Mouse (Mus musculus) retina, adult 2 months (tissue): ENCODE data around the gene Nop9.

Experiments used
- DNase-seq: peaks from one replicate; pipeline ENCODE4 v3.0.0-alpha.2; 2012; ENCODE audit warnings: low read depth, low spot score

Nop9 gene

DNA sequence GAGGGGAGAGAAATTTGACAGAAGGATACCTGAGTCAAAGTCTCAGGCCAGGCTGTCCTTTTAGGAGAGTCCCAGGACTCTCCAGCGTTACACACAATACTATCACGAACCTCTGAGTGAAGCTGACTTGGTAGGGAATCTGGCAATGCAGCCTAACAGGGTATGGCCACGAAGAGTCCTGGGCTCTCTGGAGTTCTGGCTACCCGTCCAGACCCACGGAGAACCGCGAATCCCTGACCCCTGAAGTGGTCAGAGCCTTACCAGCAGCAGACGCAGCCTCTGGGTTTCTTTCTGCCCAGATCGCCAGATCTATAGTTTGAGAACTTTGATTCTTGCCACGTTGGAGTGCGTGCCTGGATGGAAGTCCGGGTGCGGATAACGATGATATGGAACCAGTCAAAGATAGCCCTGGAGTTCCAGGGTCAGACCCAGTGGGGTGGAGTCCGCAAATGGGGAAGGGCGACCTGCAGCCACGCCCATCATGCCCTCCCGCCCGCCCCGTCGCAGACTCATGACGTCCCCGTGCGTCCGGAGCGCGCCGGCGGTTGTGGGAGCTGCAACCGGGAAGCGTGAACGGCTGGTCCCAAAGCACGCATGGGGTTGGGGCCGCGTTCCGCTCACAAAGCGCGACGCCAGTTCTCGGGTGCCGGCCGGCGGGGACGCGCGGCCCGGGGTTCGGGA lies at the start of gene Nop9, which contains the start of gene Dhrs1:
Gene Nop9 (plus strand): TSS at position 514 of the 681 bp plus-strand sequence.
Gene Dhrs1 (minus strand): TSS at position 511 of the 681 bp plus-strand sequence.
- peak; percentile 71 for DNase-seq

DNA sequence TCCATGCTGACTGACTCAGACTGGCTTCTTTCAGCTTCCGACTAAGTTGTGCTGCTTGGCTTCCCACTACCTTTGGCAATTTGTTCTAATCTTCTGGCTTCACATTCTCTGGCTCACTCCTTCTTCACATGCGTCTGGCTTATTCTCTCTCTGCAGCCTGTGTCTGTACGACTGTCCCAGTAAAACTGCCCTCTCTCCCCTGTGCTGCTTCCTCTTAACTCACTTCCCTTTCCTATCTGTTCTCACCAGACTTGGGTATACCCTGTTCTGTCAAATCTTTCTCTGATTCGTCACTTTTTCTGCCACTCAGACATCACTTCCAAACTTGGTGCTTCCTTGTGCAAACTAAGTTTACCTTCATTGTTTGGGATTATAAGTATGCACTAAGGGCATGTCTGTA lies 48.3 kb upstream of the Nop9 start:
- DNase-seq: no peak

DNA sequence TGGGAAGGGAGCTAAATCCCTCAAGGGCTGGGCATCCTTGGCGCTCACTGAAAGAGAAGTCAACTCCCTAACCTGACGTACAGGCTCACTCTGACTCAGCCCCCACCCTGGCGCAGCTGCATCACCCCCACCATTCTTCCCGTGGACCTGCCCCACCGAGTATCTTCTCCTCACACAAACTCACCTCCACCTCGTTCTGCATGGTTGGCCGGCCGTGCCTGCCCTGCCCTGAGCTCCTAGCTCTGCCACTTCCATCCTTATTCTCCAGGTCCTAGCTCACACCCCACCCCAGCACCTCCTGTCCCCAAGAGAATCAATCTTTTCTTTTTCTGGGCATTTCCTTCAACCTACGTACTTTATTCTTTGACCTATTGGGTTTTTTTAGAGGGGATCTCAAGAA lies 44.4 kb upstream of the Nop9 start:
- DNase-seq: no peak

GRCm38 (mm10) chr14:55702761-55703160 lies 42.7 kb upstream of the Nop9 start:
- no peak for DNase-seq

GRCm38 (mm10) chr14:55706051-55706600 lies 39.4 kb upstream of the Nop9 start:
- DNase-seq: no peak

DNA sequence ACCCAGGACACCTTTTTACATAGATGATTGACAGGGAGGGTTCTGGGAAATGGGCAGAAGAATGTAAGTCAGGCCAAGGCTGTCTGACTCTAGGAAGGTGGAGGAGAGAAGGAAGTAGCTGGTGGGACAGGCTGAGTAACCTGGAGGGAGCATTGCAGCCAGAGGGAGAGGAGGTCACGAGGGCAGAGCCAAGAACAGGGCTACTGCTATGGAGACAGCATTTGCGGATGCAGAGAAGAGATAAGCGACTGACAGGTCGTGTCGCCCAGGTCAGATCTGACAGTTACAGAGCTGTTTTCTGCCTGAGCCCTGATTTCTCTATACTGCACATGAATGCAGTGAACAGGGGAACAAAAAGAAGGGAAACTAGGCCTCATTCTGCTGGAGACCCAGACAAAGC lies 38.1 kb upstream of the Nop9 start:
- DNase-seq: no peak

GRCm38 (mm10) chr14:55709509-55709908 lies 36.0 kb upstream of the Nop9 start:
- no peak for DNase-seq

DNA sequence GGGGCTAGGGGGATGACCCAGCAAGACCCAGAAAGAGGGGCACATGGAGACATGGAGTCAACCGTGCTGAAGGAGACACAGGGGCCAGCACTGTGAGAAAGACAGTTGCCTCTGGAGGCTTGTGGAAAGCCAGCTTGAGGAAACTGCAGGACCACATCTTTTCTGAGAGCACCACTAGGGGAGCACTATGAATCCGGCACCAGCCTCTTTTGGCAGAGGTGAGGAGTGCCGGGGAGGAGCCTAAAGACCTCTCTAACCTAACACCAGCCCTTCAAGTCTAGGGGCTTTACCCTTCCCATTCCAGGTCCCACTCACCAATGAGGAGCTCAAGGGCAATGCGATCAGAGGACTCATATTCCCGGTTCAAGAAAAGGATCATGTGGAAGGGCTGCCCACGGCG lies 33.7 kb upstream of the Nop9 start:
- DNase-seq: no peak

DNA sequence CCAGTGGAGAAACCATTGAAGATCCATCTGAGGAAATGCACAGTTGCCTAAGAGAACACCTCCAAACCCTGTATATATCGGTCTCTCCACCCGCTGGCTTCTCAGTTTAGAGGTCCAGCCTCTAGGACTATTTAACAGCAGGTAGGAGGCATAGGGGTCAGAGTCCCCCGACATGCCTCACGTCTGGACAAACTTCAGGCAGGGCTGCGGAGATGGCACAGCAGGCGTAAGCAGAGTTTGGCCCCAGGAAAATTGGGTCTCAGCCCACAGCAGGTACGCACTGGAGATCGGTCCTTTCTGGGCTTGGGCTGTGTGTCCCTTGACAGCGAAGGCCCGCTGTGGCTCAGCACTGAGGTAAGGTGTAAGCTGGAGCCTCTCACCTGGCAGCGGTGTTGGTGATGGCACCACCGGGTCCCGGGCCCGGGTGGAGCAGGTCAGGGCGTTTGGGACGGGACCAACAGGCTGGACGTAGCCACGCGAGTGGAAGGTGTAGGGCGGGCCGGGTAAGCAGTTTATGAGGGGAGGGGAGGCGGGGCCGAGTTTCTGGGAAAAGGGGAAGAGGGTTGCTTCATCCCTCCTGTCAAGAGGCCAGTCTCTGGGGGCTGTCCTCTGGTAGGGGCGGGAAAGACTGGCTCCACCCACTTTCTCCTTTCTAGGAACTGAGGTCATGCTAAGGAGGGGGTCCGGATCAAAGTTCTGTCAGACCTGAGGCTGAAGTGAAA lies 32.3 kb upstream of the Nop9 start:
- no peak for DNase-seq

DNA sequence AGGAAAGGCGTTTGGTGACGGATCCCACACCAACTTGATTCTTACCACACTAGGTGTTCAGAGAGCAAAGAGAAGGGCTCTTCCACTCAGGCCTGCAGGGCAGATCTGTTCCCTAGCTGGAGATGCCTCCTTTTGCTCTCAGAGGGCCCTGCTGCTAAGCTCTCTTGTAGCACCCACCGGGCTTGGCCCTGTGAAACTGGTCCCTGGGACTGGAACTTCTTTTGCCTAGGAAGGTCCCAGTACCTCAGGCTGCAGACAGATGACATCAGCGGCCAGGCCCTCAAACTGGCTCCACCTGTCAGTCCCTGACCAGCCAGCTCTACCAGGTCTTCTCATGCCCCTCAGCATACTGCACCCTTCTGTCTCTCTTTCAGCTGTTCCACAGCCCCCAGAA lies 31.8 kb upstream of the Nop9 start, which contains the start of gene Tgm1:
Gene Tgm1 (minus strand): TSS at position 198 of the 394 bp plus-strand sequence.
- DNase-seq: no peak

GRCm38 (mm10) chr14:55714893-55715292 lies 30.6 kb upstream of the Nop9 start:
- DNase-seq: no peak

DNA sequence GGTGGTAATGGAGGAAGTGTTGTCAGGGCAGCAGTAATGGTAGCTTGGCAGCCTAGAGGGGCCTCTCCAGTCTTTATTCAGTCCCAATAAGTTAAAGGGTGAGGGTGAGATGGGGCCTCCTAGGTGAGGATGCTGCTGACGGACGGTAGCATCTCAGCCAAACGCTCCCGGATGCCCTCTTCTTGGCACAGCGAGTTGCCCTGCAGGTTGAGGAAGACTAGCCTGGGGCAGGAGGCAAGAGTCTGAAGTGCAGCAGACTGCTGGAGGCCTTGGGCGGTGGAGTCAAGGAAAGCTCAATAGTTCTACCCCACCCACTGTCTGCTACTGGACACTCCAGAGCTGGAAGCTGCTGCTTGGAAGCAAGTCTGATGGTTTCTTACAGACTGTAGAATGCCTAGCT lies 29.2 kb upstream of the Nop9 start:
- DNase-seq: no peak

DNA sequence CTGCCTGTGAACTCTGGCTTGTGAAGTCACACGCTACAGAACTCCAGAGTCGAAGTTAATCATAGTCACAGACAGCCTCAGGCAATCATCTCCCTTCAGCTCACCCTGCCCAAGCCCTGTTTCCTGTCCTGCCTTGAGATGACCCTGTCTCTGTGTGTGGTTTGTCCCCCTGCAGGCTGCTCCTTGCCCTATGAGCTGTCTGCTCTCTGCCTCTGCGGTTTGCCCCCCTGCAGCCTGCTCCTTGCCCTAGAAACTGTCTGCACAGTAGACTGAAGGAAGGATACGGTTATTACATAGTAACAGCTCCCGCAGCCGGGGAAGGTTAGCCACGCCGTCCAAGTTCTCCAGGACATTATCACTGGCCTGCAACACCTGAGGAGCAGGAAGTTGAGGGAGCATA lies 28.6 kb upstream of the Nop9 start:
- no peak for DNase-seq

DNA sequence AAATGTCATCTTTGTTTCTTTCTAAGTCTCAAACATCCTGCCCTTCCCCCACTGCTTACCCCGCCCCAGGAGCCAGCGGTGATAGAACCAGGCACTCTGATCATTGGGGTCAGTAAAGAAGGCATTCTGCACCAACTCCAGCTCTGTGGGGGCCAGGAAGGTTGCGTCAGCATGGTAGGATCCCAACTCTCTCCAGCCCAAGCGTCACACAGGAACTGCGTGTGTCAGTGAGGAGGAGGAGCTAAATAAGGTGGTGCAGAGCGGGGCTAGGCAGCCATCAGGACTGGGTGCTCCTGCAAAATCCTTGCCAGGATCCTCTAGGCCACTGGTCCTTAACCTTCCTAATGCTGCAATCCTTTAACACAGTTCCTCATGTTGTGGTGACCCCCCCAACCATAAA lies 25.8 kb upstream of the Nop9 start:
- DNase-seq: no peak

GRCm38 (mm10) chr14:55720666-55721065 lies 24.8 kb upstream of the Nop9 start:
- DNase-seq: no peak

DNA sequence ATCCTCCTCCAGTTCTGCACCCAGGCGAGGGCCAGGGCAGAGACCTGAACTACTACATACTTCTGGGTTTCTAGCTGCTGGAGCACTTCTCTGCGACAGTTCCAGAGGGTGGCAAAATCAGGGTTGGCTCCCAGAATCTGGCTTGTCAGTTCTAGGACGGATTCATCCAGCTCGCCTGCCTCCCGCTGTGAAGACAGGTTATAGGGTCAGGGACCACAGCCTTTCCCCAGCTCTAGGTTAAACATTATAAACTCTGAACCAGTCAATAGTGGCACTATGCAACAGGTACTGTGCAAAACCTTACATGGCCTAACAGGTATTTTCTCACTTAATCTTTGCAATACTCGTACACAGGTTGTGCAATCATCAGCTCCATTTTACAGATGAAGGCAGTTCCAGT lies 24.4 kb upstream of the Nop9 start:
- DNase-seq: no peak

GRCm38 (mm10) chr14:55721700-55722437 lies 23.6 kb upstream of the Nop9 start, which contains the start of gene Rabggta:
TSS of gene Rabggta (minus strand) at chr14:55722263.
- peak; percentile 89 for DNase-seq

DNA sequence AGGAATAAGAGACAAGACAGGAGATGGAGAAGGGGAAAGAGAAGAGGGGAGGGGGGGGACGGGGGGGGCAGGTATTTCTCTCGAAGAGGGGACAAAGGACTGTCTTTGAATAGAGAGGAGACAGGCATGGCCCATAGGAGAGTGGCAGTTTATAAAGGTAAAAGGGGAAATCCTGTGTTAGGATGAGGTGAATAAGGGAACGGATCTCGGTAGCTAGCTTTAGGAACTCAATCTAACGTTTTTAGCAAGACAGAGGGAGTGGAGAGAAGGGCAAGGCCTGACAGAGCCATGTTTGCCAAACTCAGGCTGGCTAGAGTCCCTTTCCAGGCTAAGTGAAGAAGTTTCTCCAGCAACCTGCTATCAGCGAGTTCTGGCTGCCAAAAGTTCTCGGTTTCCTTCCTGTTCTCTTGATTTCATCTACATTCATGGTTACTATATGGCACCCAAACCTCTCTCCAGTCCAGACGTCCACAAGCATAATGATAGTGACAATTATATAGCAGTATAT lies 23.0 kb upstream of the Nop9 start:
- no peak for DNase-seq

DNA sequence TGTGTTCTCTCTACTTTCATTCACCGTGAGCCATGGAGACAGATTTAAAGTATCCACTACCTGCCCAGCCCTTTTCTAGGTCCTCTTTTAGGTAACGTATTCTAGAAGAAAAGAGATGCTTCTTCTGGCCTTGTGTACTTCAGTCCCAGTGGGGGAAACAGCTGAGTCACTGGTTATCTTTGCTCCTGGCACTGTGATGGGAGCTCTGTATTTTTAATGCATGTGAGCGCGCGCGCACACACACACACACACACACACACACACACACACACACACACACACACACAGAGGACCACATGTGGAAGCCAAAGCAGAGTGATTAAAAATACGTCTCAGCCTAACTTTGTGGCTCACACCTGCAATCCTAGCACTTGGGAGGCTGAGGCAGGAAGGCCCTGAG lies 22.1 kb upstream of the Nop9 start:
- no peak for DNase-seq

- no peak for DNase-seq
Observed at GRCm38 (mm10) chr14:55724411-55724871, 21.1 kb upstream of the Nop9 start.

GRCm38 (mm10) chr14:55726261-55726660 lies 19.2 kb upstream of the Nop9 start:
- no peak for DNase-seq
